Mouse (Mus musculus): ENCODE measurements around the gene Rufy4. TPM values are rescaled to one million over a fixed set of nuclear protein-coding genes. Genes with fewer than 3 reads are reported as not detected.
"Not testable (repeated sequence)": the region's sequence is repeated elsewhere in the genome, so short reads cannot be mapped to it uniquely, and the experiment has no call there.

Rufy4 gene
- total RNA-seq, 2 experiments from 2014 or later, result not detected

DNA sequence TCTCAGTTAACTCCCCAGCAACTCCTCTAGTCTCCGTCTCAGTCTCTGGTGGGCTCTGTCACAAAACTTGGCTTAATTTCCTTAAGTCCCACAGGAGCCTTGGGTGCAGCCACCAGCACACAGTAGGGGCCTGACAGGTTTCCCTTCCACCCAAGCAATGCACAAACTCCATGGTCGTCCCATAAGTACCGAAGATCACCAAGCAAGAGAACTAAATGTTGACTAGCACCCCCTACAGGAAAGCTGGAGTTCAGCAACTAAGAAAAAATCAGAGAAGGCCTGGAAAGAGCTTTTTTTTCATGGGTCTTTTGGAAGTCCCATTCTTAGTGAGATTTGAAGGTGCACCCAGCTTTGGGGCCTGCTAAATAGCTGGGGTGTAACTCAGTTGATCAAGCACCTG lies 14.1 kb downstream of the Rufy4 start:
- ATAC-seq (replicated peaks; ENCODE audit: low FRiP score, poor library complexity, severe bottlenecking), result no peak

DNA sequence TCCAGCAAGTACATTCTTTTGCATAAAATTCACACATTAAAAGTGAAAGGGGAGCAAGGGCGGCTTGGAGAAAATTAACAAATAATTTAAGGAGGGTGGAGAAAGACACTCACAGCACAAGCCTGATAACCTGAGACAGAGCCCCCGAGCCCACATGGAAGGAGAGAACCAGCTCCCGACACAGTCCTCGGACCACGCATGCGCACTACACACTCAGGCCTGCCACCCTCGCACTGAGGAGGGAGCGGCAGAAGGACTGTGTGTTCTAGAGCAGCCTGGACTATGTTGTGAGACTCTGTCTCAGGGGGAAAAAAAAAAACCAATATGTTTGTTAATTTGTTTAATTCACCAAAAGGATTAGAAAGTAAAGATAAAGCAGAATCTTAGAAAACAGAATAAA lies 16.4 kb downstream of the Rufy4 start:
- ATAC-seq (replicated peaks; ENCODE audit: low FRiP score, poor library complexity, severe bottlenecking), result no peak

DNA sequence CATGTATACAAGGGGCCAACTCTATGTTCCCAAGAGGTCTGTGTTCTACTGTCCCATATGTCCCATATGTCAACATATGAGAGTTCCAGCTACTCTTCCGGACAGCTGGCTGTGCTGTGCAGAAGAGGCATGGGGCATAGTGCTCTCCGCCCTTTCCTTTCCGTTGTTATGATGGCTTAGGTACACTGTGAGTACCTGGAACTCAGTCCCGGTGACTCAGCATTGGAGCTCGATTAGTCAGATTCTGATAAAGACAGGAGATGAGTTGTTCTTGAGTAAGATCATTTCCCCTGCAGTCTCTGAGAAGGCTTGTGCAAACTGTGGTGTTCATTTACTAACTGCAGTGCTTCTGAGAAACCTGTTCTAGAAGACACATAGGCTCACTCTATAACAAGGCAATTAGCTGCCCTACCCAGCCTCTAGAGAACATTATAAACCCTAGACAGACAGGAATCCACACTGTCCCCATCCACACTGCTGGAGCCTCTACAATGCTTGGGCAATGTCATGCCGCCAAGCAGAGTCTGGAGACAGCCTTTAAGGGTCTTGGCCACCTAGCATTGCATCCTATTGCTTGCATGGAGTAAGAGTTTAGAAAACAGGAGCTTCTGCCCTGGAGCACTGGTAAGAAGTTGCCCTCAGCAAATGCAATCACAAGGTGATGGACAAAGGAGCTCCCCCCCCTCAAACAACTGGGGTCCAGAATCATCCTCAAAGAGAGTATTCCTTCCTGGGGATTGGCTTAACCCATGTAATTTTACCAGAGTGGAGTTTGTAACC lies 24.0 kb downstream of the Rufy4 start:
- no peak for ATAC-seq (replicated peaks; ENCODE audit: low FRiP score, poor library complexity, severe bottlenecking)

DNA sequence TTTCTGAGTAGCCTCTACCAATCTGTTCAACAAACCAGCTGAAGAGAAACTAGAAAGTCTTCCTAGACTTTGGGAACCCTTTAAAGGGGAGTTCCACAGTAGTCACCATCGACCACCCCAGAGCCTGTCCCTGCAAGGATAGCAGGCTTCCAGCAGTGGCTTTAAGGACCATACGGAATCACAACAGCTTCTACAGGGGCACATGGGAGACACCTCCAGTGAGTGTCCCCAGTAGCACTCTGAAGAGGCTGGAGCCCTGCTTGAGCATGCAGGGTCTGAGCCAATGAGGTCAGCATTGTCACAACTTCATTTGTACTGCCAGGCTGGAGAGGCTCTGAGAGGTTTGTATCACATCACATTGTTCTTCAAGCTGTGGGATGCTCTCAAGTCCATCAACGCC lies 24.8 kb downstream of the Rufy4 start:
- no peak for ATAC-seq (replicated peaks; ENCODE audit: low FRiP score, poor library complexity, severe bottlenecking)

DNA sequence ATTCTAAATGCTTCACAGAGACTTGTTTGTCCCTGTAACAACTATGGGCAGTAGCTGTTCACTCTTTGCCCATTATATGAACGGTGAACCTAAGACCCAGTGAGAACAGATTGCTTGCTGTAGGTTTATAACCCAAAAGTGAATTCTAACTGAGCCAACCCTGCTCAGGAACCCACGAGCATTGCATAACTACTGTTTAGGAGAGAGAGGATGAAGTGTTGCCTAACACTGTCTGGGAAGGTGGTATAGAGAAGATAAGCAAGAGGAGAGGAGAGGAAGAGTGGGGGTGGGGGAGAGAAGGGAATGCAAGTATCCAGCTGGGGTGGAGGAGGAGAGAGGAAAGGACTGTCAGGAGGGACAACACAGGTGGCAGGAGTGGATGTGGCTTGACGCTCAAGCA lies 25.8 kb downstream of the Rufy4 start:
- ATAC-seq (replicated peaks; ENCODE audit: low FRiP score, poor library complexity, severe bottlenecking), result no peak

DNA sequence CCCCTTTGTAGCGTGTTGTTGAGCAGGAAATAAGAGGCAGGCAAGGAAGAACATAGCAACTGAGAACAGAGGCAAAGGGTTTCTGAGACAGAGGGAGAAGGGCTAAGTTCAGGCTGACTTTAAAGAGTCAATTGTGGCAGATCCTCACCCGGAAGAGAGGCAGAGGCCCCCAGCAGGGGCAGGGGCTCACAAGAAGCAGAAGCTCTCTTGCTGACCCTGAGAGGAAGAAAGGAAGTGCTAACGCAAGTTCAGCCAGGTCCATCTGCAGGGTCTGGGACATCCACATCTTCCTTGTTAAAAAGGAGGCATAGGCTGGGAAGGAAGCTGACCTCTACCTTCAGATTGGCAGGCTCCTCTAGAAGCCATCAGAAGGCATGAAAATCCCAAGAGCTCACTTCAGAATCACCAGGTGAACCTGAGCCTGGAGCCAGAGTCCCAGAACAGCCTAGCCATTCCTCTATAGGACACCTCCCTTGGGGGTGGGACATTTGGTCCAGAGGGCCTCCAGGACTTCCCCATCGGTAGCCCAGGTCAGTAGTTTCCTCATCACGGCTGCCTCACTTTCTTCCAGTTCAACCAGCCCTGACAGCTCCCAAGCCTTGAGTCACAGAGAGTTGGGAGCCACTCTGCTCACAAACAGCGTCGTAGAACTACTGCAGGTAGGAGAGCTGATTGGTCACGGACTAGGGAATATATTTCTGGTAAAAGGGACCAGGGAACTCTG lies 28.3 kb downstream of the Rufy4 start, which contains the start of gene Cxcr2:
Gene Cxcr2, plus strand, starts transcription at position 529 of the 724 bp plus-strand sequence.
- no peak for ATAC-seq (replicated peaks; ENCODE audit: low FRiP score, poor library complexity, severe bottlenecking)

DNA sequence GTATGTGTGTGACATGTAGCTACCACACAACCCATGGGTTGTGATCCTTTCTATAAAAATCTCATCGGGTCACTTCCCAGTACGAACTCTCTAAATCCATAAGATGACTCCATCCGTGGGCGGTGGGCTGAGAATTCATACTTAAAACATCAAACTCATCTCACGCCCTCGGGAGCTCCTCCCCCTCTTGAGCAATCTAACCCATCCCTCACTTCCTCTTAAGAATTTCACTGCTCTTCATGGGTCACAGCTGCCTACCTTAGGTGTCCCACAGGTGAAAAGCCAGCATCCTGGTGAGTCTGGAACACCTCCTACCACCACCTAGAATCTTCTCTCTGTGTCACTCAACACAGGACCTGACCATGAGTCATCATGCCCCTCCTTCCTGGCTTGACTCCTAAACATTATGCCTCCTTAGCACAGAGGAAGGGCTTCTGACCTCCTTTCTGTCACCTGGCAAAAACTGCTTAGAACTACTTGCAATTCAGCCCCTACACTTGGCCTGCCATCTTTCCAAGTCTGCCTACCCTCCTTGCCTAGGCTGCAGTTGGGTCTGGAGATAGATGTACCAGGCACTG lies 30.2 kb downstream of the Rufy4 start:
- ATAC-seq (replicated peaks; ENCODE audit: low FRiP score, poor library complexity, severe bottlenecking), result no peak

DNA sequence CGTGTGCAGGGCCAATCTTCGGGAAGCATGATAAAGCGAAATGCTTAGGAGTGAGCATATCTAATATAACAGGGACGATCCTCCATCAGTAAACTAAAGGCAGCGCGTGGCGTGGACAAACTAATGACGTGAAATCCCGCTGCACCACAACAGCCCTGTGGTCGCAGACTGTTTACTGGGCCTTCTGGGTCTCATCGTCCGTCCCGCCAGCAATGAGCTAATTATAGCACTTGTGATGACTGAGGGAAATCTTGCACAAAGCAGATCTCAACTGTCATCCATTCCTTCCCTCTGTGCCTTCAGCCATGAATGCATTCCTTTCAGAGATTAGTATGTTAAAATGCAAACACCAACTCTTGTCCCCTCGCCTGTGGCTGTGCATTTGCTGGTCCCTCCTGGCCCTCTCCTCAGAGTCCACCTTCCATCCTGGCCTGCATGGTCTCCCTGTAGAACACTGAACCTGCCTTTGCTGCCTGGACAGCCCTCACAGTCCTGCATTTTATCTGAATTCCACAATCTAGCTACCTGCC lies 31.1 kb downstream of the Rufy4 start:
- no peak for ATAC-seq (replicated peaks; ENCODE audit: low FRiP score, poor library complexity, severe bottlenecking)

DNA sequence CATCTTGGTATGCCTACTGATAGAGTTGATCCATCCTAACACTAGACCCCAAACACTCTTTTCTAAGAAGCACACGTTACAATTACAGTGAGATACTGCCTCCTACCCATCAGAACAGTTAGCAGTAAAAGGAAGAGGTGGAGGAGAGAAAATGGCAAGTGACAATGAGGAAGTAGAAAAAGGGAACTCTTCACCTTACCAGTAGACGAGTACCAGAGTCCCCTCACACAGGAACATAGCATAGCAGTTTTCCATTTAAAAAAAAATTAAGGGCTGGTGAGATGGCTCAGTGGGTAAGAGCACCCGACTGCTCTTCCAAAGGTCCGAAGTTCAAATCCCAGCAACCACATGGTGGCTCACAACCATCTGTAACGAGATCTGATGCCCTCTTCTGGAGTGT lies 34.3 kb downstream of the Rufy4 start:
- not testable (repeated sequence) for ATAC-seq (replicated peaks; ENCODE audit: low FRiP score, poor library complexity, severe bottlenecking)

DNA sequence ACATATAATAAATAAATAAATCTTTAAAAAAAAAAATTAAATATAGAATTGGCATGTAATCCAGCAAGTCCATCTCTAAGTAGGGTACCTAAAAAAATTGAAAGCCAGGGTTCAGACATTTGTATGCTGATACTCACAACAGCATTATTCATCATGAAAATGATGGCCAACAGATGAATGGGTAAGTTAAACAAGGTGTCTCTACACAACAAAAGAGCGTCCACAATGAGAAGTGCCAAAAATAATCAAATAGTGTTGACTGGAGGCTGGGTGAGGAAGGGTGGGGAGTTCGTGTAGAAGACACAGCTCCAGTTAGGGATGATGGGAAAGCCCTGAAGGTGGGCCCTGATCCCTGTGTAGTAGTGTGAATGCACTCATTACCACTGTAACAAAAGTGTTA lies 34.7 kb downstream of the Rufy4 start:
- ATAC-seq (replicated peaks; ENCODE audit: low FRiP score, poor library complexity, severe bottlenecking), result no peak

DNA sequence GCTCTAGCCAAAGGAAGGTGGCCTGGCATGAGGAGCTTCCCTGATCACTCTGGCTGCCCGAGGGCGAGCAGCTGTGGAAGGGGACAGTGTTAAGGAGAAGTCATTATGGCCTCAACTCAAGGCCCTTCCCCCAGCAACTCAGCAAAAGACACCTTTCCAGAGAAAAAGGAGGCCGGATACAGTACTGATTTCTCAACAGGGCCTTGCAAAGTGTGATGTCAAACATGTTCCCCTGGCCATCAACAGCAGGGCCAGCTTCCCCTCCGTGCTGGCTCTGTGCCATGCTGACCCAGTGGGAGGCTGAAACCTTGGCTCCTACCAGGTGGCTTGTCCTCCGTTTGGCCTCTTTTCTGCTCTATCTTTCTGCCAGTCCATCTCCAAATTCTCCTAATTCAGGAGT lies 41.8 kb downstream of the Rufy4 start:
- ATAC-seq (replicated peaks; ENCODE audit: low FRiP score, poor library complexity, severe bottlenecking), result no peak

DNA sequence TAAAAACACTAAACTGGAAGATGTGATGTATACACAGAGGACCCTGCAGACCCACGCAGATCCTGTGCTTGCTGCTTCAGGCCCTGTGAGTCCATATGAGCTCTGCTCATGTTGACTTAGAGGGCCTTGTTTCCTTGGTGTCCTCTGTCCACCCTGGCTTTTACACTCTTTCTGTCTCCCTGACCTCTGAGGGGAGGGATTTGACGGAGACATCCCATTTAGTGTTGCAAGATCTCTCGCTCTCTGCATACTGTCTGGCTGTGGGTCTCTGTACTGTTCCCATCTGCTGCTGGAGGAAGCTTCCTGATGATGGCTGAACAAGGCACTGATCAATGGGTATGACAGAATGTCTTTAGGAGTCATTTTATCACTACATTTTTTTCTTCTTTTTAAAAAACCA lies 44.4 kb downstream of the Rufy4 start:
- ATAC-seq (replicated peaks; ENCODE audit: low FRiP score, poor library complexity, severe bottlenecking), result no peak

DNA sequence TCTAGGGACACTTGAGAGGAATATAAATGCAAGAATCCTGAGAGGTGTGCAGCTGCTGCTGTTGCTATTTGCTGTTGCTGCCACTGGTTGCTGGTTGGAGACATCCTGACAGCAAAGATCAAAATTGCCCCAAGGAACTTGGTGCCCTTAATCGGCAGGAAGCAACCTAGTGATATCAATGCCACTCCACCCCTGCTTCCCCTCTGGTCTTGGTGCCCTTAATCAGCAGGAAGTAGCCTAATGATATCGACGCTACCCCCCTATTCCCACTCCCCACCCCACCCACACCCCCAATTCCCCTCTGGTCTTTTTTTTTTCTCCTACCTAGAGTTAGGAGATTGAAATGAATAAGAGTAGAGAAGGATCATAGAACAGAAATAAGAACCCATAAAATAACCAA lies 47.4 kb downstream of the Rufy4 start:
- ATAC-seq (replicated peaks; ENCODE audit: low FRiP score, poor library complexity, severe bottlenecking), result no peak

DNA sequence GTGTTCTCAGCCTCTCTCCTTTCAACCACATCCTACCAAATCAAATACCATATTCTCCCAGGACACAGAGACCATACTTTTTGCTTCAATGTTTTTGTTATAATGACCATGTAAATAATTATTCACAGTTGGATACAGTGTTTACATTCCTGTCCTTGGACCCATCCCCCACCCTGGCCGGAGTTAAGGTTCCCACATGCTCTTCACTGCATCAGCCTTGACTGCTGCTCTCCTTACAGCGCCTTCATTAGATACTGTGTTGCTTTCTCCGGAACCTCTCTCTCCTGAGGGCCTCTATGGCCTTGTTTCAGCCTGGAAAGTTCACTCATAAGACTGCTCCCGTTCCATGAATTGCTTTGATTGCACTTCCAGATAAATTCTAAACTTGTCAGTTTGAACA lies 50.4 kb downstream of the Rufy4 start:
- no peak for ATAC-seq (replicated peaks; ENCODE audit: low FRiP score, poor library complexity, severe bottlenecking)

DNA sequence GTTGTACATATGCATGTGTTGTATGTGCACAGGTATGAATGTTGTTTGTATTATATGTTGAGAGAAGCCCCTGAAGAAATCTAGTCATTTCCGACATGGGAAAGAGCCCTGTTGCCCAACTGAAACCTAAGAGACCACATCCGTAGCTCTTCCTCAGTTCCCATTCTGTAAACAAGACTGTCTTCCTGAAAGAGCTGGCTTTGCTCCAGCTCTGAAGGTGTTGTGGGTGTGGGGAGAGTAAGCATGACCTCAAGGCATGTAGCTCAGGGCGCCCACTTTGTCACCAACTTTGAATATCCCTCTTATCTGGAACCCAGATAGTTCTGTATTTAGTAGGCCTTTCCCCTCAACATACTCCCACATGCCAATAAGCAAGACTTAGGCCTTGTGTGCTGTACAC lies 53.3 kb downstream of the Rufy4 start:
- ATAC-seq (replicated peaks; ENCODE audit: low FRiP score, poor library complexity, severe bottlenecking), result no peak

DNA sequence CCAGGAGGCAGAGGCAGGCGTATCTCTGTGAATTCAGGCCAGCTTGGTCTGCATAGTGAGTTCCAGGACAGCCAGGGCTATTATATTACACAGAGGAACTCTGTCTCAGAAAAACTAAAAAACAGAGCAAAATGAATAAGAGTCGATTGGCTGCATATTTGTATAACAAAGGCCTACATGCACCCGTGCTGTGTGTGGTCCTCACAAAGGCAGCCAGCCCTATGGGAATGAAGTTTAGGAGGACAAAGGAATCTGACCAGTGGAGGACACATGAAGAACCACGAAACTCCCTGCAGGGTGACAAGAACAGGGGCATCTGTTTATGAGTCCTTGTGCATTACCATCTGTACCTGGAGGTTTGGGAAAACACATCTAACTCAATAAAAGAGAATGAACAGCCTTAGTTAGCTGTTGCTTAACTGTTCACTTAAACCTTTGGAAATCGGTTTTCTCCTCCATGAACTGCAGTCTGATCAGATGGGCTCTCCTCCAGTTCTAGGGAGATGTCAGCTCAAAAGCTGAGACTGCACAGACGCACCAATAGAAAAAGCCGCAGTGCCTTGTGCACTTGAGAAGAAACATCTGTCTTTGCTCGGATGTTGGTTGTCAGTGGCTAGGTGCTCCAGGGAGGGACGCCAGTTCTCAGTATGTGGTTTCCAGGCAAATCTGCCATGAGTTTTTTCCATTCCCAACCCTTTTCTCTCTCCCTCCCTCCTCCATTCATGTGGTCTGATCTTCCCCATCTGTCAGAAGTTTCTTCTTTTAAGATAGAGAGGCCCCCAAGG lies 54.5 kb downstream of the Rufy4 start:
- ATAC-seq (replicated peaks; ENCODE audit: low FRiP score, poor library complexity, severe bottlenecking), result no peak

DNA sequence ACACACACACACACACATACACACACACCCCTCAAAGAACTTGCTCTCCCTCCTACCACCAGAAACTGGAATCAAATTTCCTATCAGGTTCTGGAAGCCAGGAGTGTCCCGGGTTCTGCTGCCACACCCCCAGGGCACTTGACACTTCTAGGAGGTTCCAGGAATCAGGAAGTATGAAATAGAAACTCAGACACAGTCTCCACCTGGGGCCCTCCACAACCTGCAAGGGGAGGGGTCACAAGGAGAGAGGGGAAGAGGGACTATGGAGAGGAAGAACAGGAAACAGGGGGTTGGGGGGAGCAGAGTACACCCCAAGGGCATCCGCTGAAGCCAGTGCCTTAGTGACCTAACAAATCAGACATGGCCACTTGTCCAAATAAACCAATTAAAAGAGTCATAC lies 56.1 kb downstream of the Rufy4 start:
- no peak for ATAC-seq (replicated peaks; ENCODE audit: low FRiP score, poor library complexity, severe bottlenecking)

DNA sequence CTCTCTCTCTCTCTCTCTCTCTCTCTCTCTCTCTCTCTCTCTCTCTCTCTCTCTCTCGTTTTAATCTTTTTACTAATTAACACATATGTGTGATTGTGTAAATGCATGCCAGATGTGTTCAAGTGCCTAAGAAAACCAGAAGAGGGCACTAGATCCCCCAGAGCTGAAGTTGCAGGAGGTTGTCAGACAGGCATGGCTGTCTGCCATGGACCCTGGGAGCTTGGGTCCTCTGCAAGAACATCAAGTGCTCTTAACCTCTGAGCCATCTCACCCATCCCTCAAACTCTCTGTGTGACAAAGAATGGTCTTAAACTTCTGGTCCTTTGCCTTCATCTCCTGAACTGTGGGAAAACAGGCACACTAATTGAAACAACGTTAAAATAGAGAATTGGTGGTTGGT lies 57.7 kb downstream of the Rufy4 start:
- ATAC-seq (replicated peaks; ENCODE audit: low FRiP score, poor library complexity, severe bottlenecking), result no peak

DNA sequence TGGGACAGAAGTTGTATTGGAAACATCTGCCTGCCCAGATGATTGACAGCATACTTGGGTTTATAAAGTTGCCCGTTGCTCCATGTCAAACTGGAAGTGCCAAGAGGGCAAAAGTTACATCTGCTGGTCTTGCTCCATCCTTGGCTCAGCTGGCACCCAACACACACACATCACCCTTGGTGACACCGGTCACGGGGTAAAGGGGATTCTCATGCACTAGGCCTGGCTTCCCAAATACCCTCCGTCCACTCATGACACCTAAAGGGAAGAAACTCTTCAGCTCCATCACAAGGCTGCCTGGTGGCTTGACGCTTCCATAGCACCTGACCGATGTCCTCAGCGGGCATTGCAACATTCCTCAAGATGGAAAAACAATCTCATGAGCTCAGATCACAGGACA lies 65.1 kb downstream of the Rufy4 start:
- no peak for ATAC-seq (replicated peaks; ENCODE audit: low FRiP score, poor library complexity, severe bottlenecking)

DNA sequence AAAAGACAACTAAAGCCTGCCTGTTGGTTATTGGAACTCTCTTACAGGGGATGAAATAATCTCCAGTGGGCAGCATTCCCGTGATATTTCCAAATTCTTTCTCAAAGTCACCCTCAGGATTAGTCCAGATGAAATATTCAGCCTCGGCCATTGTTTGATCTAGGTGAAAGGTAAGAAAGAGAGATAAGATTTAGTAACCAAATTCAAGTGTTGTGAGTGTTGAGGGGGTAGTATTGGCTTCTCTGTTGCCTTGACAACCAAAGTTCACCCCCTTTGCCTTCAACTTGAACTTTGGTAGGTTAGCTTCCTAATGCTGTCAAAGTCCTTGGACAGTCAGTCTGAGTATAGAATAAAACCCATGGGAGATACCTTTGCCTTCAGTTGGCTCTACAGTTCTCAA lies 67.4 kb downstream of the Rufy4 start:
- no peak for ATAC-seq (replicated peaks; ENCODE audit: low FRiP score, poor library complexity, severe bottlenecking)
